Mouse (Mus musculus) adipocyte (in vitro differentiated cells): ENCODE measurements around the gene Gys2.

ENCODE experiments used
- DNase-seq: peaks from one replicate; pipeline ENCODE4 v3.0.0-alpha.2; 2016; ENCODE audit warnings: low spot score

Gys2 gene

GRCm38 (mm10) chr6:142458010-142458409 lies 14.9 kb downstream of the Gys2 start:
- DNase-seq = no peak

DNA sequence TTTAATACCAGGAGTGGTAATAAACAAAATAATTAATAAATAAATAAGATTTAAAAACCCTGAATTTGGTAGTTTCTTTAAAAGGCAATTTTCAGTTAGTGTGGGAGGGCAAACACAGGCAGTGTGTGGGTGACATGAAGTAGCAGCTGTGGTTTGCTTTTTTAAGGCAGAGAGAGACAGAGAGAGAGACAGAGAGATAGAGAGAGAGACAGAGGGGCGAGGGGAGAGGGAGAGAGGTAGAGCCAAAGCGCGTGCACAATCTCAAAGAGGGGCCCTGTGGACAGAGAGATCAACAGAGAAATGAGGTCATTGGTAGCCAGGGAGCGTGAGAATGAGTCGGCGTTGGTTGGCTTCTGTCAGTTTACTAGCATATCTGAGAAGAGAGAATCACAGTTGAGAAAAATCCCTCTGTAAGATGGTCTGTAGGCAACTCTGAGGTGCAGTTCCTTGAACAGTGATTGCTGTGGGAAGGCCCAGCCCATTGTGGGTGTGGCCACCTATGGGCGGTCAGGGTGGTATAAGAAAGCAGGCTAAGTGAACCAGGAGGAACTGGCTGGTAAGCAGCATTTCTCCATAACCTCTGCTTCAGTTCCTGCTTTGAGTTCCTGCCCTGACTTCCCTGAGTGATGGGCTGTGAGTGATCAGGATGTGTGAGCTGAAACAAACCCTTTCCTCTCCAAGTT lies 17.5 kb downstream of the Gys2 start:
- no peak for DNase-seq

DNA sequence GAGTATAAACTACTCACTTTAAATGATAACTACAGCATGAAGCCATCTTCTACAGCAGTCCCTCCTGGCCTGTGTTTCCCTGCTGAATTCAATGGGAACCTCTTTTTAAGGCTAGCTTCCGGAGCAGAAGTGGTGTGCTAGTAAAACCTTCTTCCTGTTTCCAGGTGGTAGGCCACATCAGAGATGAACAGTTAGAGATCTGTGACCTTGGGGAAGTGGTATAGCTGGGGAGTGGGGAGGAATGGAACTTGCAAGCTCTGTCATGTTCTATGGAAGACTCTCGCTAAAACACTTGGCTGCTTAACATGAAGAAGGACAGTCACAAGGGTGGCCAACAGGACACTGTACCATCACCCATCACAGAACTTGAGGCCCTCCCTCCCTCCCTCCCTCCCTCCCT lies 19.6 kb downstream of the Gys2 start:
- no peak for DNase-seq

GRCm38 (mm10) chr6:142451381-142451780 lies 21.5 kb downstream of the Gys2 start:
- no peak for DNase-seq

- DNase-seq = no peak
These were observed 43.8 kb downstream of the Gys2 start for GRCm38 (mm10) chr6:142429072-142429471.

- DNase-seq = no peak
These were observed 47.9 kb downstream of the Gys2 start for GRCm38 (mm10) chr6:142424976-142425375.

DNA sequence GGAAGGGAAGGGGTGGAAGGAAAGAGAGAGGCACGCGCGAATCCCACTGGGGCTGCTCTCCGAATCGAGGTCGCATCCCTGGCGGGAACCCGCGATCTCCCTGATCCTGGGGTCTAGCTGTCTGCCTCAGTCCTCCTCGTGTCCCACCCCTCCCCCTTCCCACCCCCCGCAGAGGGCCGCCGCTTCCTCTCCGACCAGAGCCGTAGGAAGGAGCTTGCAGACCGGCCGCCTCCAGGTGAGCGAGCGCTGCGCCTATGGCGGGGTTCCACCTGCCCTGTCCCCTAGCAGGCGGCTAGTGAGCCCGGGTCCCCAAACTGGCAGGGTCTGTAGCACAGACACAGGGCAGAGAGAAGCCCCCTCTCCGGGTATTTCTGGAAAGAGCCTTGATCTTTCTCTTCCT lies 58.3 kb downstream of the Gys2 start:
- DNase-seq = no peak

DNA sequence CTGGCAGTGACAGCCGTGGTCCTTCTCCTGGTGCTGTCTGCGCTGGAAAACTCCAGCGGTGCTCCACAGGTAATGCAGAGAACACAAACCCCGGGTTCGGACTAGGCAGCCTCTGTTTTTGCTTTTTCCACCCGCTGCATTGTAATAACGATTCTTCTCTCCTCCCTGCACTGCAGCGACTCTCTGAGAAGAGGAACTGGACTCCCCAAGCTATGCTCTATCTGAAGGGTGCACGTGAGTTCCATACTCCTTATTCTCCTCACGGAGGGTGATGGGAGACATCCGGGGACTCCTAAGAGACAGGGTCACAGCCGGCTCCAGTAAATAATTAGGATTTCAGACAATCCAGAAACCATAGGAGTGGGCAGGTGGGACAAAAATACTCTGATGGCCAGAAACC lies 59.1 kb downstream of the Gys2 start:
- DNase-seq = no peak

GRCm38 (mm10) chr6:142412906-142413491 lies 59.9 kb downstream of the Gys2 start, which contains the start of gene Spx:
Spx (plus strand) TSS chr6:142413441.
- no peak for DNase-seq

DNA sequence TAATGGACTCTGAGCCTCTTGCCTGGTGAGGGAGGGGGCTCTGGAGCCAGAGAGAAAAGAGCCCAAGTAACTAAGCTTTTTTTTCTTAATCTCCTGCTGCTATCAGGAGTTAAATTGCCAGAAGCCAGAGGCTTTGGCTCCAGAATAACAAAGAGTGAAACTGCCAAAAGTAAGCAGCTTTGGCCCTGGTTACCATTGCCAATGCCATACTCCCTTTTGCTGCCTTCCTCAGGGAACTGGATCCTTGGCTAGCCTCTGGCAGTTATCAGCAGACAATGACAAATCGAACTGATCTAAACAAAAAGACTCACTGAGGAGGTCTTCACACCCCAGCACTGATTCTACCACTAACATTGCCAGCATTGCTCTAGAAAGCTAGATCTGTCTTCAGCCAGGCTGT lies 61.8 kb downstream of the Gys2 start:
- DNase-seq = no peak

DNA sequence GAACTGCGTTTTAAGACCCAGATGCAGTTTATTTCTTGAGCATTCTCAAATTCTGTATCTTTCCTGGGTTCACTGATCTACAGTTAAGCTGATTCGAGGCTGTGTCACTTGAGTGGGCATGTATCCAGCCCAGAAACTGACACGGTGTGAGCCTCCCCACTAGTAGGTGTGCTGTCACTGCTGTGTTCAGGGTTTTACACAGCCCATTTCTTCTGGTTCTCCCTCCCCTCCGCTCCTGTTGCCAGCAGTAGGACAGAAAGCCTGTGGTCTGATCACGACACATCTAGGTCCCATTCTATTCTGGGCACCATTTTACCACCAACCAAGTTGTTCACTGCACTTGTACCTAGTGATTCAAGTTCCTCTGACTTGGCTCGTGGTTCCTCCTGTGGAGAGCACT lies 77.2 kb downstream of the Gys2 start:
- no peak for DNase-seq

DNA sequence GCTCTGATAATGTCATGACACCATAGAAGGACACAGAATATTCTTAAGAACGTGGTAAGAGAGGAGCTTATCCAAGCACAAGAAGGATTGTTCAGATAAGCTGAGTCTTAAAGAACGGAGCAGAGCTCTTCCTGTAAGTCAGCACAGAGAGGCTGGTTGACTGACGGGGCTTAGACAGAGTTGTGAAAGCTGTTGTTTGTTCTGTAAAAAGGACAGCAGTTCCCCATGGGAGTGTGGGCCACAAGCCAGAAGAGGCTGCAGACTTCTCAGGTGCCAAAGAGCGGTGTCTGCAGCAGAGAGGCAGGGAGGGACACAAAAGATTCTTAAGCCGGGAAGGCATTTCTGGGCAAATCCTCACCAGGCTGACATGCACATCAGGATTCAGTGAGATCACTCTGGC lies 78.2 kb downstream of the Gys2 start:
- DNase-seq = no peak

DNA sequence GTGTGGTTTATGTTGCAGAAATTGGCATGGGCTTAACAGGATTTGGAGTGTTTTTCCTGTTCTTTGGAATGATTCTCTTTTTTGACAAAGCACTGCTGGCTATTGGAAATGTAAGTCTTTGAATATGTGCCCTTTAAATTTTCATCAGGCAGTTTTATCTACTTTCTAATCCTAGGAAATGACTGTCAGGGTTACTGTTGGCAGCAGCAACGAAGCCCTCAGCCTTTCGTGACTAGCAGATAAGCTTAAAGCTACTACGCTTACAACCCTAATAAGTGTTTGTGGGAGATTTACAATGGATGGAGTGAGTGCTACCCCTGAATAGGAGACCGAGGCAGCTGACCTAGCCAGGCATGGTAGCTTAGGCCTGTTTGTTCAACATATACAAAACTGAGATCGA lies 80.6 kb downstream of the Gys2 start:
- DNase-seq = no peak

- no peak for DNase-seq
These were observed 83.8 kb downstream of the Gys2 start for GRCm38 (mm10) chr6:142389101-142389500.

- peak; percentile 46 for DNase-seq
These were observed 85.1 kb downstream of the Gys2 start for GRCm38 (mm10) chr6:142387755-142388271.

DNA sequence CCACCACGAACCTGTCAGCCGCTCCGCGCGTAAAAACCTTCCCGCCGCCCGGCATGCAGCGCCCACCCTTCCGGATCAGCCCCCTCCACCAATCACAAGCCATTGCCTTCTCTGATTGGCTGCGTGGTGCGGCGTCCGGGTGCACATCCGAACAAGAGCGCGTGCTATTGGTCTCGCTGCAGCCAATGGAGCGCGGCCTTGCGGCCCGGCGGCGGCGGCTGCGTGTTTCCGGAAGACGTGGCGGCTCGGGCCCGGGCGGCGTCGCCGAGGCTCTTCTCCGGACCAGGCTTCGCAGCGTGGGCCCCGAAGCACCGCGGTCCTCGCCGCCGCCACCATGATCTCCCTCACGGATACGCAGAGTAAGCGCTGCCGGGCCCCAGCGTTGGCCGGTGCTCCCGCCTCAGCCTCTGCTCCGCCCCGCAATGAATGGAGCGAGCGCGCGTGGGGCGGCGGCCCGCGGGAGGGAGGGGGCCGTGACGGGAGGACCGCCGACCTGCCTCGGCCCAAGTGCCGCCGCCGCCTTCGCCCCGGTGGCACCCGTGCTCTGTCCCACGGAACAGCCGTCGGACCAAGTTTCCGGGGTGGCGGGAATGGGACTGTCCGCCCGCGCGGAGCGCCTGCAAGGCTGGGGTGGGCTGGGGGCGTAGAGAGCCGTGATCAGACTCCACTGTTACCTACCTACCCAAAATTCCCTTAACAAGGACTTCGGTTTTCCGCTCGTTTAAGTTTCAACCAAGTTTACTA lies 85.7 kb downstream of the Gys2 start, which contains the start of the genes Recql and Golt1b:
Recql (minus strand) TSS at position 77 of the 744 bp plus-strand sequence.
Golt1b (plus strand) TSS at position 211 of the 744 bp plus-strand sequence.
- DNase-seq = peak; percentile 98

DNA sequence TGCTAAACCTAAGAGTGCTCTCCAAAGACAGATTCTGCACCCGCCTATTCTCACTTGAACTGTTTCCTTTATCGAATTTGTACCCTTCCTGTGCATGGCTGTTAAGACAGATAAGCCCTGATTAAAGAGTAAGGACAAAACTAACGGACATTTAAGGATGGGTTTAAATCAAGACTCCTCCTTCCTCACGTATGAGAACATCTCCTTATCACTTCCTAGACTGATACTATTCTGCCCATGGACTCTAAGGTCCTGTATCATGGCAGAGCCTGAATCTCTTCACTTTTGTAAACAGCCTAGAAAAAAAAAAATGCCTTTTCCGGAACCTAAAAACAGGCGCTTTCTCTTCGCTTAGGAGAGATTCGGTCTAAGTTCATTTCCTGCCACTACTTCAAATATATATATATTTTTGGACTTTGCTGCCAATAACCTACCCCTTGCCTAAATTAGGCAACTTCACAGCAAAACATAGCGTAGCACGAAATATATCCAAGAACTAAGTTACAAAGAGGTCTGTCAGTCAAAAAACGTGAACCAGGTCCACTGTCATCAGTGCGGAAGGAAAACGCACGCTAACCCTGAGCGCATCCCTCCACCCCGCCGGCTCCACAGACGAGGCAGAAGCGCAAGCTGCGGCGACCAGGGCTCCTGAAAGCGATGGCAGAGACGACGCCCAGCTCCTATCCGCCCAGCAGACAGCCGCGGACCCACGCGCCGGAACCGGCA lies 86.5 kb downstream of the Gys2 start:
- DNase-seq = no peak

DNA sequence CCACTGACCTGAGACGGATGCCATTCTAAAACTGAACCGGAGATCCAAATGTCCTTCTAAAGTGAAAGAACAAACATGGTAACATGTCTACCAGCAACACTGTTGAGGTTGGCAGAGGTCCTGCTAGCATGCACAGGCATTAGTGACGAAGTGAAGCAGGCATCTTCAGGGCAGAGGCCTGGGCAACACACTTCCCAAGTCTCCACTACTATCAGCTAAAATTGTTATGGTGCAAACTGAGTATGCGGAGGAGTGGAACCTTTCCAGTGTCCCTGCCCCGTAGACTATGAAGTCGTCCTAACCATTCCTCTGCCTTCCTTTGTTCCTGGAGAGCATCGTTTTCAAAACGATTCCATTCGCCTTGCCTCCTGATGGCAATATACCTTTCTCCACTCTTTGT lies 88.4 kb downstream of the Gys2 start:
- DNase-seq = no peak

DNA sequence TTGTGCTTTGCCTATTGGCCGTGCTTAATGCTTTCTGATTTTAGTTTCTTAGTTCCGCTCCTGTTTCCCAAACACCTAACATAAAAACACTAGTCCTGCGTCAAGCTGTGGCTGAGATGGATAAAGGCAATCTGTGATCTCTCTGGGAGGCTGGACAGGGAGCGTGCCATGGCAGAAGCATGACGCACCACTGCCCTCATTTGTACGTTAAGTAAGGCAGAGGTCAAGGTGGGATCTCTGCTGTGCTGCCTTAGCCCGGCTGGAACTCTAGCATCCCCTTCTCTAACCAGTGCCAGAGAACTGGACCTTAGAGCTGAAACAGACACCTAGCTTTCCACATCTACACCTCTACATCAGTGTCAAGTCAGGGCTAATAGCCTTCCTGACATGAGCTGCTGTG lies 91.3 kb downstream of the Gys2 start:
- no peak for DNase-seq

DNA sequence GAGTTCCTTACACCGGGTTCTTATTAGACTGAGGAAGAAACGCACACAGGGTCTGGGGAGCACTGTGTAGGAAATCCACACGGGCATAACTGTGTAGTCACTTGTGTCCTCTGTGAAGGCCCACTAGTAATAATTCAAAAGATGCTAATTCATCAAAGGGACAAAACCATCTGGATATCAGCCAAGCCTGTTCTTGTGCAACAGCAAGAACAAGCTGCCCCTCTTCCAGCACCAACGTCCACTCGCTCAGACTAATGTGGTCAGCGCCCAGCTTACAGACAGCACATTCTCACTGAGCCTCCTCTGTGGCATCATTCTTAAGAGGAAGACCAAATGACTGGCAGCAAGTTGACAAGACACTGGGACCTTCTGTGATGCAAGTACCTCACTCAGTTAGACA lies 92.9 kb downstream of the Gys2 start:
- DNase-seq = no peak

- no peak for DNase-seq
These were observed 94.2 kb downstream of the Gys2 start for GRCm38 (mm10) chr6:142378576-142379330.

DNA sequence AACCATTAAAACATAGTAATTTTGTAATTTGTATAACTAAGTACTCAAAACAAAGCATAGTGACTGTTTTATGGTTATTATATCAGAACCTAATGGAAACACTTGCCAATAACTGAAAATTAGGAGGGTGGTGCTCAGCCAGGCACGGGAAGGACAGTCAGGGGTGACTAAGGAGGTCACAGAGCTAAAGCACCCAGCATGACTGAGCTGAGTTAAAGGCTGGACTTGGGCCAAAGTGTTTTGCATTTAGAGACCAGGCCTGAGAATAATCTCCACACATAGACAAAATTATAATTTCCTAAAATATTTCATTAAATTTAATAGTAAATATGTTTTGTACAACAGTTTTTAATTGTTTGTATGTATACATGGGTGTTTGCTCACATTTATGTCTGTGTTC lies 95.8 kb downstream of the Gys2 start:
- DNase-seq = no peak
